Mouse (Mus musculus): ENCODE results near the gene Atp6v1f.

Atp6v1f gene

DNA sequence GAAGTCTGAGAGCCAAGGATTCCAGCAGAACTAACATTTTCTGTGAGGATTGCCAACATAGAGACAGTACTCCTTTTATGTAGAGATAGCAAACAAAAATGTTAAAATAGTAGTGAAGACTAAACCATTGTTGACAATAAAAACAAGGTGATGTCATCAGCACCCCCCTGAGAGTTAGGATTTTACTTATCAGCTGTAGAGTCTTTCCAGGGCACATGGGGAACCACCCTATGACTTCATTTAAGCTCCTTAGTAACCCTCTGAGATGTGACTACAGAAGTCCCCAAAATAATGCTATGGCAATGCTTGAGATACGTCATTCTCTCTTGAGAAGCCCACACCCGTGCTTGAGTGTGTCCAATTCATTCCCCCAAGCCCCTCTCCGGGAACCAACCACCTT lies 4.1 kb upstream of the Atp6v1f start:
- no peak for DNase-seq

GRCm38 (mm10) chr6:29468851-29469250 lies 1.3 kb downstream of the Atp6v1f start:
- DNase-seq: no peak

DNA sequence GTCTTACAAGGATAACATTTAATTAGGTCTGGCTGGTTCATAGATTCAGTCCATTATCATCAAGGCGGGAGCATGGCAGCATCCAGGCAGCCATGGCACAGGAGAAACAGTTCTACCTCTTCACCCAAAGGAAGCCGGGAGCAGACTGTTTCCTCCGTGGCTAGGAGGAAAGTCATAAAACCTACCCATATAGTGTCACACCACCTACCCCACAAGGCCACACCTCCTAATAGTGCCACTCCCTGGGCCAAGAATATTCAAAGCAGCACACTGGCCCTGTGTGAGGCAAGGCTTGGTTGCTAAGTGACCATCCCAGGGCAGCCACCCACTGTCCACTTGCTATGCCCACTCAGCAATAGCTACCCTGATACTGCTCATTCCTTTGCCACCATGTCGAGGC lies 3.6 kb downstream of the Atp6v1f start, which contains the start of gene Atp6v1fnb:
Atp6v1fnb (plus strand) TSS at position 301 of the 400 bp plus-strand sequence.
- DNase-seq: no peak

DNA sequence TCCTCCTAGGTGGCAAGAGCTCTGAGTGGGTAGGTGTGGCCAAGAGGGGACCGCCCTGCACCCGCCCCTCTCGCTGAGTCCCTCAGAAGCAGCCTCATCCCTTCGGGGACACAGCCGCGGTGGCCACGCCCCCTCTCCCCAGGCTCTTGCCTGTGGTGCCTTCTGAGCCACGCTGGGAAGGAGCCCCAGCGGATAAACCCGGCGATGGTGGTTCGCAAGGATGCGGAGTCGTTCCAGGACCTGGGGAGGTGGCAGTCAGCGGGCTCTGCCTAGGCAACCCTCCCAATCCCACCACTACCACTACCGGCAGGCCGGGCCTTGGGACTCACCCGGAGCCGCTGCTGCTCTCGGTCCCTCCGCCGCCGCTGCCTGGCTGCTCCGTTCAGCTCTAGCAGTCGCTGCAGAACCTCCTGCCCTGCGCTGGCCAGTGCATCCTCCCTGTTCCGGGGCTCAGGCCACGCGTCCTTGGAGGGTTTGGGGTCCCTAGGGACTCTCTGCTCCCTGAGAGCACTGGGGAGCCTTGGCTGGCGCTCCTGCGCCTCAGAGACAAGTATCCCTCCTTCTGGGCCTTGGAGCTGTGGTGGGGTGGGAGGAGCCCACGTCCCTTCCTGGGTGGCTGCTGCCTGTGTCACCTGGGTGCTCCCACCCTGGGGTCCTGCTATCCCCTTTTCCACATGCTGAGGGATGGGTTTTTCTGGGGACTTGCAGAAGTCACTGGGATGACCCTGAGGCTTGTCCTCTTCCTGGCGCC lies 6.6 kb downstream of the Atp6v1f start:
- DNase-seq: peak; percentile 73

GRCm38 (mm10) chr6:29474736-29475135 lies 7.2 kb downstream of the Atp6v1f start:
- no peak for DNase-seq

DNA sequence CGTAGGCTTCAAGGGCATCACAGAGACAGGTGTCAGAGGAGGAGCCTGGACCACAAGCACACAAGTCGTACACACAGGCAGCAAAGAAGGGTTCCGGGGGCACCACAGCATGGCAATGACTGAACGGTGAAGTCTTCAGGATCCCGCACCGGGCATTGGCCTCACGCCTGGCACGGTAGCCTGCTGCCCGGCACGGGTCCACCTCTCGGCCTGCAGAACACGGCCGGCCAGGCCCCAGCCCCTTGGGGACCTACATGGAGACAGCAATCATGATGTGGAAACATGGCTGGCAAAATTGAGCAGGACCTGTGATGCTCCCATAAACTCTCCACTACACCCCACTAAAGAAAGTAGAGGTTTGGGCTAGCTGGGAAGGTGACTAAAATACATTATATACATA lies 15.2 kb downstream of the Atp6v1f start:
- no peak for DNase-seq

DNA sequence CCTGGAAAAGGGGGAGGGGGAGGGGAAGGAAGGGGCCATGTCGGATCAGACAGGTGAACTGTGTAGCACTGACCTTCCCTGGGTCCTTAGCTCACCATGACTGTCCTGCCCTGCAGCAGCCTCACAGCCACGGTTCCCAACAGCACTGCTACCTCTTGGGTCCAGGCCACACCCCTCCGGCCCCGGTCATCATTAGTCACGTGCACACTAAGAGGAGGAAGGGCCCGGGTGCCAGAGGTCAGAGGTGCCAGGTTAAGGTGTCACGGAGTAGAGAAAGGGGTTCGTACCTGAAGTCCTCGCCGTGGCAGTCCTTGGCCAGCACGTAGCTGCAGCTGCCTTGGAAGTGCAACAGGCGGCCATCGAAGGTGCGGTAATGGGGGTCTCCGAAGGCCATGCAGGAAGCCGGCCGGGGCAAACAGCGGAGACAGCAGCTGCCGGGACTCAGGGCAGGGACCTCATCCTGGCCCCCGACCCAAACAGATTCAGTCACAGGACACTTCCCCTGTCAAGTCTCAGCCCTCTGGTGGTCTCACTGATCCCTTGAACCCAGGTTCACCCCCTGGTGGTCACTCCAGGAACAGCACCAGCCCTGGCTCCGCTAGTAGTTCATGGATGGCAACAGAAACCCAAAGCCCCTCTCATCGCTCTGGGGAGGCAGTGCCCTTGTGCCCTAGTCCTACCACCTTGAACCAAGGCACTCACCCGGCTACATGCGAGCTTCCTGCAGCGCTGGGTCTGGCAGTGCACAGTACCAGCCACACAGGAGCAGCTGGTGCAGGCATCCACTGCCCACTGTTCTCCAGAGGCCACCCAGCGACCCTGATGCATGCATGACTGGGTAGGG lies 17.4 kb downstream of the Atp6v1f start:
- DNase-seq: peak; percentile 80

DNA sequence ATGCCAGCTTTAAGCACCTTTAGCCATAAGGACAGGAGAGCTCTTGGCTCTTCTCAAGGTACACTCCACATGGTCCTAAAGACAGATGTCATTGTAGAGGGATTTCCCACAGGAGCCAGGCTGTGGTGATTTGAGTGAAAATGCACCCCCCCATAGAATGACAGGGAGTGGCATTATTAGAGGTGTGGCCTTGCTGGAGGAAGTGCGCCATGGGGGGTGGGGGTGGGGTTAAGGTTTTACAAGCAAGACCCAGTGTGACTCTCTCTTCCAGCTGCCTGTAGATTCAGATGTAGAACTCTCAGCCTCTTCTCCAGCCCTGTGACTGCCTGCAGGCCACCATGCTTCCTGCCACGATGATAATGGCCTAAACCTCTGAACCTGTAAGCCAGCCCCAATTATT lies 18.4 kb downstream of the Atp6v1f start:
- no peak for DNase-seq

- DNase-seq: peak; percentile 17
Observed at GRCm38 (mm10) chr6:29494101-29494500, 26.6 kb downstream of the Atp6v1f start.

DNA sequence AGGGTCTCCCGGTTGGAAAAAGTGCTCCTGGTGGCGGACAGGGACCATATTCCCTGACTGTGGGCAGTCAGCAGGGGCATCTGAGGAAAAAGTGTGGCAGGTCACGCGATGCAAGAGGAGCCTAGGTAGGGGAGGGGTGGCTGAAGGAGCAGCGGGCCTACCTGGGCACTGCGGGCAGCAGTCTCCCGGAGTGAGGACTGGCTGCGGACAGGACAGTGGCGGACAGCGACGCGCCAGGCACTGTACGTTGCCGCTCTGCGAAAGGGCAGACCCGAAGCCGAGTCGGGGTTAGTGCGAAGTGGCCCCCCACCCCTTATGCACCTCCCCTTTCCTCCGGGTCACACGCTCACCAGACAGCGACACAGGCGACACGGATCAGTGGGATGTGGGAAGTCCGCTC lies 28.8 kb downstream of the Atp6v1f start:
- no peak for DNase-seq

DNA sequence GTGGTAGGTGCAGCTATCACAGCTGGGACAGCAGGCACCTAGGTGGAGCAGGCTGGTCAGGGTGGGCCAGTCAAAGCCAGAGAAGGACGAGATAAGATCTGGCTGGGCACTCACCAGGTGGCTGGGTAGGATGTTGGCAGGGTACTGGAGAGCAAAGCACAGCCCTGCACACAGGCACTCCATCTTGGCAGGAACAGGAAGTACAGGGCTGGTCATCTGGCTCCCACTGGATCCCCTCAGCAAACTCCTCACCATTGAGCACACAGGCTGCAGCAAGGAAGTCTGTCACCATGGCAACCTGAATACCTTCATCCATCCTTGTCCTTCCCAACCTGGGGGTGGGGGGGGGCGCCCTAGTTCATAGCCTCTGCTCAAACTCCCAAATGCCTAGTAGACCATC lies 30.3 kb downstream of the Atp6v1f start:
- DNase-seq: no peak

GRCm38 (mm10) chr6:29500177-29500576 lies 32.7 kb downstream of the Atp6v1f start:
- no peak for DNase-seq

- no peak for DNase-seq
Observed at GRCm38 (mm10) chr6:29500810-29501209, 33.3 kb downstream of the Atp6v1f start.

DNA sequence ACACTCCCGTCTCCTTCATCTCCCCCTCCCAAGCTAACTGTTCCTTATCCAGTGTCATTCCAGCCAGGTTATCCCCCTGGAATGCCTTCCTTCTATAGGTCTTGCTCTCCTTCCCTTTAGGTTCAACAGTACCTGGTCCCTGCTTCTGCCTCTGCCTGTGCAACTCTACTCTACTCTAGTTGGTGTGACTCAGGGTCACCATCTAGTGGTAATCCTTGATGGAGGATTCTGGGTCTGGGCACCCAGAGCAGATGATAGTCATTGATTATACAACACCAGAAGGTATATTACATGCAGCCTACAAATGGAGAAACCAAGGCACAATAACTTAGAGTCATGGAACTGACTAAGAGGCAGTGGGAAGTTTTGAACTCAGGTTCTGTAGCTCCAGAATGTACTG lies 34.1 kb downstream of the Atp6v1f start:
- no peak for DNase-seq

- DNase-seq: no peak
Observed at GRCm38 (mm10) chr6:29505493-29505892, 38.0 kb downstream of the Atp6v1f start.

GRCm38 (mm10) chr6:29506834-29507233 lies 39.3 kb downstream of the Atp6v1f start:
- DNase-seq: no peak

DNA sequence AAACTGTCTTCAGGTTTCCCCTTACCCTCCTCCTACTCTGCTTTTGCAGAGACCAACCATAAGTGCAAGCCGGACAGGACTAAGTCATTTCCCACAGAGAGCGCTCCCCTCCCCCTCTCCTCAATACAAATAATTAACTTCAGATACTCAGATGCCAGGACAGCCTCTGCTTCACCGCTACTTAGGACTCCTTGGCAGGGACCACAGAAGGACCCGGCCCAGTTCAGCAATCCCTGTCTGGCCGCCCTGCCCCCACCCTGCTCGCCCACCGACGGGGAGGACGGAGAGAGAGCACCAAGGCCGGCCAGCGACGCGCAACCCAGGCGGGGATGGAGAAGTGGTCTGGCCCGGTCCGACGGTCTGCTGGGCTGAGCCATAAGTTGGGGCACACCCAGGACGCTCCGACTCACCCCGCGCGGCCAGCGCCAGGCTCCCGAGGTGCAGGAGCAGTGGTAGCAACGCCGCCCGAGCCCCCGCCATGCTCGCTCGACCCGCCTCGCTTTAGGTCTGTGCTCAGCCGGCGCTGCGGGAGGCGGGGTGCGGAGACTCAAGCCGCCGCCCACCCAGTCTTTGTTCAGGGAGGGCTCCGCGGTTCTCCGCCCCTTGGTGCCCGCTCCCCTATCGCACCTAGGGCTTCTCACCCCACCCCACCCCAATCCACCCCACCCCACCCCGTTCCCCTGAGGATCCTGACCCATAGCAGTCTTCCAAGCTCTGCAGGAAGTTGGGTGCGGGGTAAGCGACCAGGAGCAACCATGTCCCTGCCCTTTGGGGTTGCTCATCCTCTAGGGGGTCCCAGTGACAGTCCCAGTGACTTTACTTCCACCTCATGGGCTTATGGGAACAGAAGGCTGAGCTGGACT lies 40.2 kb downstream of the Atp6v1f start, which contains the start of gene Kcp:
Kcp (minus strand) TSS at position 506 of the 863 bp plus-strand sequence.
- DNase-seq: peak; percentile 31

- DNase-seq: no peak
Observed at GRCm38 (mm10) chr6:29509086-29509485, 41.6 kb downstream of the Atp6v1f start.

- no peak for DNase-seq
Observed at GRCm38 (mm10) chr6:29513284-29513683, 45.8 kb downstream of the Atp6v1f start.

GRCm38 (mm10) chr6:29517139-29517538 lies 49.6 kb downstream of the Atp6v1f start:
- peak; percentile 47 for DNase-seq
